Mouse (Mus musculus): Measurements from ENCODE around the gene Galnt17. TPM values are rescaled to one million over a fixed set of nuclear protein-coding genes. Genes with fewer than 3 reads are reported as not detected.

The Galnt17 gene
- polyA plus RNA-seq, 1 experiment from 2014 or later = 5.1 TPM

DNA sequence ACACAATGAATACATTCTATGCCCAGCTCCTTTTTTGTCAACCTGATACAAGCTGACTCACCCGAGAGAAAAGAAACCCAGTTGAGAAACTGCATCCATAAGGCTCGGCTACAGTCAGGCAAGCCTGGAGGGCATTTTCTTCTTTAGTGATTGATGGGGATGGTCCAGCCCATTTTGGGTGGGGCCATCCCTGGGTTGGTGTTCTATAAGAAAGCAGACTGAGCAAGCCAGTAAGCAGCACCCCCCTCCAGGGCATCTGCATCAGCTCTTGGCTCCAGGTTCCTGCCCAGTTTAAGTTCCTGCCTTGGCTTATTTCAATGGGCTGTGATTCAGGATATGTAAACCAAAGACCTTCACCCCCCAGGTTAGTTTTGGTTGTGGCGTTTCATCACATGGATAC, 295.2 kb downstream of the Galnt17 start:
- Histone ChIP-seq H3K27ac (no peak overlapping the region), H3K9ac (replicated peaks) (no peak overlapping the region), H3K9me3 (no peaks in the 10 kb centered on the region), H3K27me3 (peaks cover 8% of the 10 kb centered on the region; the same call in 1 of the 2 replicates), H3K4me1 (replicated peaks) (no peaks in the 10 kb centered on the region), H3K36me3 (no peaks in the 10 kb centered on the region), H3K4me2 (replicated peaks) (no peak overlapping the region), H3K4me3 (replicated peaks) (no peak overlapping the region)
- ATAC-seq = no peak
- WGBS = 86% methylated on average over 3 of the region's 3 CpGs

- ATAC-seq = no peak
- no peaks in the 10 kb centered on the region for H3K36me3 ChIP-seq
Measured at GRCm38 (mm10) chr5:131009510-131009909, 298.8 kb downstream of the Galnt17 start.

DNA sequence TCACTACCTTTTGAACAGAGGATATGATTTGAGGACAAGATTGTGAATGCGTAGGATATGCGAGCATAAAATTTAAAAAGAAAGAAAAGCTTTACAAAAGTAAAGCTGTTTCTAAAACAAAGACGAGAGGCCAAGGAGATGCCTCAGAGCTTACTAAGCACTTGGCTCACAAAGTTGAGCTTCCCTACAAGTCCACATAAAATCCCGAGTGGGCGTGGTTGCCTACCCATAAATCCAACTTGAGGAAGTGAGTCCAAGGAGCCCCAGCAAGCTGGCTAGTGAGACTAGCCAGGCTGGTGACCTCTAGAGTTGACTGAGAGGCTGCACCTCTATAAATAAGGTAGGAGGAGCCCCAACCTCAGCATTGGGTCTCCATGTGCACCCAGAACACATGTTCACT, 299.8 kb downstream of the Galnt17 start:
- H3K9ac ChIP-seq (replicated peaks) = no peak overlapping the region
- H3K27ac ChIP-seq = no peak overlapping the region
- no peak overlapping the region for H3K4me2 ChIP-seq (replicated peaks)
- H3K9me3 ChIP-seq = no peaks in the 10 kb centered on the region
- no peaks in the 10 kb centered on the region for H3K4me1 ChIP-seq (replicated peaks)
- no peaks in the 10 kb centered on the region for H3K36me3 ChIP-seq
- ATAC-seq = no peak
- 95% methylated on average over 5 of the region's 5 CpGs for WGBS
- no peak overlapping the region for H3K4me3 ChIP-seq (replicated peaks)
- H3K27me3 ChIP-seq = no peaks in the 10 kb centered on the region

More at GRCm38 (mm10) chr5:131009510-131009909, 298.8 kb downstream of the Galnt17 start:
- Histone ChIP-seq H3K4me3 (replicated peaks) (no peak overlapping the region), H3K4me1 (replicated peaks) (no peaks in the 10 kb centered on the region), H3K9me3 (no peaks in the 10 kb centered on the region), H3K4me2 (replicated peaks) (no peak overlapping the region), H3K27ac (no peak overlapping the region), H3K9ac (replicated peaks) (no peak overlapping the region), H3K27me3 (no peaks in the 10 kb centered on the region)
- 60% methylated on average over 6 of the region's 6 CpGs for WGBS

DNA sequence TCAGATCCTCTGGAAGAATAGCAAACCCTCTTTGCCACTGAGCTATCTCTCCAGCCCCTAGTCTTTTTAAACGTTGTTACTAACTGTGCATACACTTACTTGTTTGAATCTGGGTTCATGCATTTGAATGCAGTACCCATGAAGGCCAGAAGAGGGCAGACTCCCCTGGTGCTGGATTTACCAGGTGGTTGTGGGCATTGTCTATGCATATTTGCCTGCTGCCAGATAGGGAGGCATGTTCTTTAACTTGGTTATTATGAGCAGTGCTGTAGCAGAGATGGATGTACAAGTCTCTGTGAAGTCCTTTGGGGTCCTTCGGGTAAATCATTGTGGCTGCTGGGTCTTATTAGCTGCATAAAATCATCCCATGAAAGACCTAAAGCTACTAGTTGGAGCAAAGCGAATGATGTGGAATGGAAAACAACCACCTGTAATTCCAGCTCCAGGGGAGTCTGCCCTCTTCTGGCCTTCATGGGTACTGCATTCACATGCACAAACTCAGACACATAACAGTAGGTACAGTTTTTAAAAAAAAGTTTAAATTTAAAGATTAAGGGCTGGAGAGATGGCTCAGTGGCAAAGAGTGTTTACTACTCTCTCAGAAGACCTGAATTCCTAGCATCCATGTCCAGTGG, 300.3 kb downstream of the Galnt17 start:
- Histone ChIP-seq H3K4me3 (replicated peaks) (no peak overlapping the region), H3K36me3 (no peaks in the 10 kb centered on the region), H3K27ac (no peak overlapping the region), H3K27me3 (no peaks in the 10 kb centered on the region), H3K9me3 (no peaks in the 10 kb centered on the region), H3K9ac (replicated peaks) (no peak overlapping the region), H3K4me1 (replicated peaks) (no peaks in the 10 kb centered on the region), H3K4me2 (replicated peaks) (no peak overlapping the region)
- ATAC-seq = no peak
- WGBS = 72% methylated on average over 3 of the region's 3 CpGs

- Histone ChIP-seq H3K36me3 (no peaks in the 10 kb centered on the region), H3K4me2 (replicated peaks) (no peak overlapping the region), H3K9ac (replicated peaks) (no peak overlapping the region), H3K4me1 (replicated peaks) (no peaks in the 10 kb centered on the region), H3K9me3 (no peaks in the 10 kb centered on the region), H3K27me3 (no peaks in the 10 kb centered on the region), H3K27ac (no peak overlapping the region), H3K4me3 (replicated peaks) (no peak overlapping the region)
- ATAC-seq = no peak
- WGBS = 82% methylated on average over 7 of the region's 7 CpGs
Measured at GRCm38 (mm10) chr5:131007198-131007597, 301.1 kb downstream of the Galnt17 start.

GRCm38 (mm10) chr5:131006524-131006923, 301.8 kb downstream of the Galnt17 start:
- Histone ChIP-seq H3K4me2 (replicated peaks) (no peak overlapping the region), H3K36me3 (no peaks in the 10 kb centered on the region), H3K4me1 (replicated peaks) (no peaks in the 10 kb centered on the region), H3K9ac (replicated peaks) (no peak overlapping the region), H3K9me3 (no peaks in the 10 kb centered on the region), H3K27me3 (no peaks in the 10 kb centered on the region), H3K4me3 (replicated peaks) (no peak overlapping the region), H3K27ac (no peak overlapping the region)
- WGBS = 81% methylated on average over 3 of the region's 3 CpGs
- no peak for ATAC-seq

GRCm38 (mm10) chr5:131000572-131000971, 307.7 kb downstream of the Galnt17 start:
- H3K4me3 ChIP-seq (replicated peaks) = no peak overlapping the region
- no peaks in the 10 kb centered on the region for H3K27me3 ChIP-seq
- no peak overlapping the region for H3K27ac ChIP-seq
- no peaks in the 10 kb centered on the region for H3K4me1 ChIP-seq (replicated peaks)
- no peaks in the 10 kb centered on the region for H3K36me3 ChIP-seq
- no peaks in the 10 kb centered on the region for H3K9me3 ChIP-seq
- WGBS = 84% methylated on average over 2 of the region's 2 CpGs
- ATAC-seq = no peak
- H3K4me2 ChIP-seq (replicated peaks) = no peak overlapping the region
- H3K9ac ChIP-seq (replicated peaks) = no peak overlapping the region

DNA sequence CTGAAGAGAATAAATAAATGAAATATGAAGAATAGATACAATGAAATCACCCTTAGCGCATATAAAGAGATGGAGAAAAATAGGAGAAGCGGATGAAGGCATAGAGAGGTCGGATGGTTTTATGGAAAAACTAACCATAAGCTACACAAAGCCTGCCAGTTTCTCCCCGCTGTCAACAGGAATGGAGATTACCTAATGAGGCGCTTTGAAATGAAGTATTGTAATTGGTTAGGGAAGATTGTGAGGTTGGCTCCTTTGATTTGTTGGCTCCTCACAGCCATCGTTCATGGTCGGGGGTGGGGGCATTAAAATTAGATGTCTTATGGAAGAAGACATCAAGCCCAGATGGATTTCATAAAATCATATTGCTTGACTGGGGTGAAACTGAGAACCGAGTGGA, 329.0 kb downstream of the Galnt17 start:
- Histone ChIP-seq H3K27ac (no peak overlapping the region), H3K9ac (replicated peaks) (no peak overlapping the region), H3K27me3 (no peaks in the 10 kb centered on the region), H3K4me3 (replicated peaks) (no peak overlapping the region), H3K36me3 (no peaks in the 10 kb centered on the region), H3K4me2 (replicated peaks) (no peak overlapping the region), H3K9me3 (no peaks in the 10 kb centered on the region), H3K4me1 (replicated peaks) (no peaks in the 10 kb centered on the region)
- no peak for ATAC-seq
- WGBS = 89% methylated on average over 8 of the region's 8 CpGs

DNA sequence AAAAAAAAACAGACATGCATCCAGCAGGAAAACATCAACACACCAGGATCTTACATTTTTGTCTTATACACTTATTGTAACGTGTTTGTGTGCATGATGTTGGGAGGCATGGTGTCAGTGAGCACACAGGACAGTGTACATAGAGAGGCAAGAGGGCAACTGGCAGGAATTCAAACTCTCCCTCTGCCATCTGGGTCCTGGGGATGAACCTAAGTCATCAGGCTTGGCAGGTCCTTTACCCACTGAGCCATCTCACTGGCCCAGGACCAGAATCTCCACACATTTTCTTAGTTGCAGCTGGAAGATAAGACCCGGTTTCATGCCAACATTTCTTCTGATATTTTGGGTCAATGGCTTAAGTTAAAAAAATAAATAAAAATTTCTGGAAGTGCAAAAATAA, 329.4 kb downstream of the Galnt17 start:
- Histone ChIP-seq H3K4me3 (replicated peaks) (no peak overlapping the region), H3K9me3 (no peaks in the 10 kb centered on the region), H3K36me3 (no peaks in the 10 kb centered on the region), H3K4me2 (replicated peaks) (no peak overlapping the region), H3K9ac (replicated peaks) (no peak overlapping the region), H3K27ac (no peak overlapping the region), H3K4me1 (replicated peaks) (no peaks in the 10 kb centered on the region), H3K27me3 (no peaks in the 10 kb centered on the region)
- ATAC-seq = no peak
- WGBS = 80% methylated on average over 2 of the region's 2 CpGs

DNA sequence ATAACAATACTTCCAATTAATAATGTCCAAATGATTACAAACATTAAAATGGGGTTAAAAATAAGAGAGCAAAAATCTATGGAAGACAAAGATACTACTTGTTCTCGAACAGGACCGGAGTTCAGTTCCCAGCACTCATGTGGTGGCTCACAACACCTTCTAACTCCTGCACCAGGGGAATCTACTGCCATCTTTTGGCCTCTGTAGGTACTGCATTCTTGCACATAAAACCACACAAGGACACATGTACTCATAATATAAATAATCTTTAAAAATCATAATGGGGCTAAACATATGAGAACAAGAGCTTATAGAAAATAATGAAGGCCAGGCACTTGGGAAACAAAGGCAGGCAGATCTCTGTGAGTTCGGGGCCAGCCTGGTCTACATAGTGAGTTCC, 330.3 kb downstream of the Galnt17 start:
- H3K4me2 ChIP-seq (replicated peaks) = no peak overlapping the region
- H3K9ac ChIP-seq (replicated peaks) = no peak overlapping the region
- 93% methylated on average over 3 of the region's 3 CpGs for WGBS
- no peak for ATAC-seq
- no peaks in the 10 kb centered on the region for H3K9me3 ChIP-seq
- no peak overlapping the region for H3K4me3 ChIP-seq (replicated peaks)
- no peak overlapping the region for H3K27ac ChIP-seq
- H3K4me1 ChIP-seq (replicated peaks) = no peaks in the 10 kb centered on the region
- no peaks in the 10 kb centered on the region for H3K36me3 ChIP-seq
- H3K27me3 ChIP-seq = no peaks in the 10 kb centered on the region

DNA sequence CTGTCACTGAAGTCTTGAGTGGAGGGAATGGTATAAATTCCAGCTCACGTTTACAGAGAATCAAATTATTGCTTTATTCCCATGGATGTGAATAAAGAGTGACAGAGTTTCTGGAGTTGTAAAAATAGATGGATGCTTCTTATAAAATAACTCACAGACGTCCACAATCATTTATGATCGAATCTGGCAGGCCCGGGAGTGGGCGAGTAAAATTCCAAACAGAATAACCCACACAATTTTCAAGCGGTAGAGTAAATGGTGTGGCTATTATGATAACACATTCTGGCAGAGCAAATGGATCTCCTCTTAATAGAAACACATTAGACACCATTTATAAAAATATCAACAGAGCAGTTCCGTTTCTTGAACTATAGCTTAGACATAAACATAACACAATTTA, 355.9 kb downstream of the Galnt17 start:
- no peak overlapping the region for H3K9ac ChIP-seq (replicated peaks)
- H3K27me3 ChIP-seq = no peaks in the 10 kb centered on the region
- H3K27ac ChIP-seq = no peak overlapping the region
- 90% methylated on average over 7 of the region's 7 CpGs for WGBS
- no peak overlapping the region for H3K4me3 ChIP-seq (replicated peaks)
- no peaks in the 10 kb centered on the region for H3K36me3 ChIP-seq
- H3K9me3 ChIP-seq = 0 out of 2 replicates have a peak, but pooled peaks cover 5% of the 10 kb centered on the region
- H3K4me2 ChIP-seq (replicated peaks) = no peak overlapping the region
- no peaks in the 10 kb centered on the region for H3K4me1 ChIP-seq (replicated peaks)
- ATAC-seq = no peak

DNA sequence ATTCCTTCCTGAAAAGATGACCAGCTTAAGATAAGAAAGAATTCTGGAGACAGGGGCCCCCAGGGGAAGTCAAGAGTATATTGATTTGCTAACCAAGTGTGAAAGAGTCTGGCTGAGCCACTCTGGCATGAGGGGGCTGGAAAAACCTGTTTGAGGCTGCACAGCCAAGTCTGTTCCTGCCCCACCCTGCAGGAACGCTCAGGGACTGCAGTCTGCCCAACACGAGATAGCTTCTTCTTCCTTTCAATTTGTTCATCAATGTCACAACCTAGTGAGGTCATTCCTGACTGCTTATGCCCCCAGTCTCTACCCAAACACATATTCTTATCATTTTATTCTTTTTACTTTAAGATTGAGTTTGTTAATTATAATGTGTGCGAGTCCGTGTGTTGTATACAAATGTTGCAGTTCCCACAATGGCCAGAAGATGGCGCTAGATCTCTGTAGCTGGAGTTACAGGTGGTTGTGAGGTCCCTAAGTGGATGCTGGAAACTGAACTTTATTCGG, 357.4 kb downstream of the Galnt17 start:
- 0 out of 2 replicates have a peak, but pooled peaks cover 5% of the 10 kb centered on the region for H3K9me3 ChIP-seq
- H3K36me3 ChIP-seq = no peaks in the 10 kb centered on the region
- ATAC-seq = no peak
- H3K27ac ChIP-seq = no peak overlapping the region
- 41% methylated on average over 6 of the region's 6 CpGs for WGBS
- no peak overlapping the region for H3K9ac ChIP-seq (replicated peaks)
- no peaks in the 10 kb centered on the region for H3K27me3 ChIP-seq
- H3K4me3 ChIP-seq (replicated peaks) = no peak overlapping the region
- H3K4me2 ChIP-seq (replicated peaks) = no peak overlapping the region
- H3K4me1 ChIP-seq (replicated peaks) = no peaks in the 10 kb centered on the region

GRCm38 (mm10) chr5:130950421-130950820, 357.9 kb downstream of the Galnt17 start:
- Histone ChIP-seq H3K9ac (replicated peaks) (no peak overlapping the region), H3K36me3 (no peaks in the 10 kb centered on the region), H3K27ac (no peak overlapping the region), H3K4me3 (replicated peaks) (no peak overlapping the region), H3K27me3 (no peaks in the 10 kb centered on the region), H3K9me3 (0 out of 2 replicates have a peak, but pooled peaks cover 5% of the 10 kb centered on the region), H3K4me1 (replicated peaks) (no peaks in the 10 kb centered on the region), H3K4me2 (replicated peaks) (no peak overlapping the region)
- 31% methylated on average over 4 of the region's 4 CpGs for WGBS
- no peak for ATAC-seq
